Mouse (Mus musculus) thymus, postnatal 4 days (tissue): ENCODE results near the gene Mypop.

Experiments used
- DNase-seq: peaks from one replicate; pipeline ENCODE4 v3.0.0; 2021

The Mypop gene

DNA sequence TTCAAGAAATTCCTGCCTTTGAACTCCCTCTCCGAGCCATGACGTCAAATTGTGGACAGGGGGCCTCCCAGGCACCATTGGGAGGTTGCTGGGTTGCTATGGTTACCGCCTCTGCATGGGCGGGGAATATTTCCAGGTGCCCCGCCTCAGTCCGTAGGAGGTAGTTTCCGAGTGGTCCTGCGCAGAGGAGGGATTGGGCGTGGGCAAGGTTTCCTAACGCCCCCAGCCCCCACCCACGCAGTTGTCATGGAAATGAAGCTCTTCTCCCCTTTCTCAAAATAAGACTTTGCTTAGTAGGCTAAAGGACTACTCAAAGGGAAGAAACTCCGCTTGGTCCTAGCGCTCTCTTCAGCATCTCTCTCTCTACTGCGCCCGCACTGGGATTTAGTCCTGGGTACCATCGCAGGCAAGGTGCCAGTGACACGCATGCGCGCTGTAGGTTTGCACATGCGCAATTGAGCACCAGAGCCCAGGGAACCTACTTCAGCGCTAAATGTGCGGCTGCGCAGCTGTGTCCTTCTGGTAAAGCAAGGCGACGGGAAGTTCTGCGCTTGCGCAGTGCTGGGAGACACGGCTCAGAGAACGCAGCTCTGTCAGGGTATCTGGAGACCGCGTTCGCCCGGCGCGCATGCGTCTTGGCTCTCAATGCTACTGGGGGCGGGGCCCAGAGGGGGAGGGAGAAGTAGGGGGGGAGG lies at the start of gene Mypop:
Gene Mypop, plus strand, starts transcription at position 645 of the 695 bp plus-strand sequence.
- DNase-seq, result peak; percentile 99

- DNase-seq, result no peak
These were observed 48.7 kb upstream of the Mypop start for GRCm38 (mm10) chr7:18942376-18942775.

GRCm38 (mm10) chr7:18942815-18943214 lies 48.2 kb upstream of the Mypop start:
- no peak for DNase-seq

DNA sequence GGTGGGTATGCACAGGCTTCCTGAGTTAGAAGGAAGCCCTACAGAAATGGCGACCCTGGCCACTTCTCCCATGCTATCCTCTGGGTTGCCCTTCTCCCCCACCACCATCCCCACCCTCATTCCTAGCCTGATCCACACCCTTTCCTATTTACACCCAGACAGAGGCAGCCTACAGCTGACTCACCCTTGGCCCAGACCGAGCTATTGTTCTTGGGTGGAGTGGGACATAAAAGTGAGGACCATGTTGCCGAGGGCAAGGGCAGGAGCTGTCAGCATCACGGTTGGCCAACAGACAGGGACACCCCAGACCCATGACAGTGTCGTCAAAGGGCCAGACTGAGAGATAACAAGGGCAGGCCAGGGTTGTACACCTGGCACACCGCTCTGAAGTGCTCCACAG lies 42.9 kb upstream of the Mypop start:
- no peak for DNase-seq

GRCm38 (mm10) chr7:18949781-18950522 lies 41.1 kb upstream of the Mypop start:
- no peak for DNase-seq

DNA sequence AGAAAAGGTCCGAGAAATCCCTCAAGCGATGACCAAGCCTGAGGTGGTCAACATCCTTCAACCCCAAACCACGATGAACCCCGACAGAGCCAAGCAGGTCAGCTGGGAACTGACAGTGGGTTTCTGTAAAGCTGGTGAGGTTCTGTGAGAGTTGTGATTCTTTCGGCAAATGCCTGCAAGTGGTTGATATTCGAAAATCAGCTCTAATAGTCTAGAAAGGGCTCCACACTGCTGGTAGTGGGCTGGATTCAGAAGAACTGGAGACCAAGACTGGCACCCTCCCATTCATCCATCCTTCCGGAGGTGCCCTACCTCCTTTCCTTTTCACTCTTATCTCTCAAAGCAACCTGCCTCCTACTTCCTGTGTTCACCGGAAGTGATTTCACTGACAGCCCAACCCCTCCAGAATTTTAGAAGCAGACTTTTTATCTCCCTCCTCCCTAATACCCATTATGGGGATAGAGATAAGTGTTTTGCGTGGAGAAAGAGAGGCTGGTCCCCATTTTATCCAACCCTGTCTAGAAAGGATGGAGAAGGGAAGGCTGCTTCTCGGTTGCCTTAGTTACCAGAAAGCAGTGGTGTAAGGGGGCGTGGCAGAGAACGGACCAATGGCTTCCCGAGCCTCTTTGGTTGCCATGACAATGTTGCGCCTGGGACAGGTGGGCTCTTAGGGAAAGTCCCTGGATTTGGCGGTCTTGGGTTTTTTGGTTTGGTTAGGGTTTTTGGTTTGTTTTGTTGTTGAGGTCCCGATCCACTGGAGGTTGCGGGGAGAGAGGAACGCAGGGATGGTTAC lies 40.3 kb upstream of the Mypop start:
- DNase-seq, result no peak

- peak; percentile 78 for DNase-seq
These were observed 39.6 kb upstream of the Mypop start for GRCm38 (mm10) chr7:18951397-18951796.

DNA sequence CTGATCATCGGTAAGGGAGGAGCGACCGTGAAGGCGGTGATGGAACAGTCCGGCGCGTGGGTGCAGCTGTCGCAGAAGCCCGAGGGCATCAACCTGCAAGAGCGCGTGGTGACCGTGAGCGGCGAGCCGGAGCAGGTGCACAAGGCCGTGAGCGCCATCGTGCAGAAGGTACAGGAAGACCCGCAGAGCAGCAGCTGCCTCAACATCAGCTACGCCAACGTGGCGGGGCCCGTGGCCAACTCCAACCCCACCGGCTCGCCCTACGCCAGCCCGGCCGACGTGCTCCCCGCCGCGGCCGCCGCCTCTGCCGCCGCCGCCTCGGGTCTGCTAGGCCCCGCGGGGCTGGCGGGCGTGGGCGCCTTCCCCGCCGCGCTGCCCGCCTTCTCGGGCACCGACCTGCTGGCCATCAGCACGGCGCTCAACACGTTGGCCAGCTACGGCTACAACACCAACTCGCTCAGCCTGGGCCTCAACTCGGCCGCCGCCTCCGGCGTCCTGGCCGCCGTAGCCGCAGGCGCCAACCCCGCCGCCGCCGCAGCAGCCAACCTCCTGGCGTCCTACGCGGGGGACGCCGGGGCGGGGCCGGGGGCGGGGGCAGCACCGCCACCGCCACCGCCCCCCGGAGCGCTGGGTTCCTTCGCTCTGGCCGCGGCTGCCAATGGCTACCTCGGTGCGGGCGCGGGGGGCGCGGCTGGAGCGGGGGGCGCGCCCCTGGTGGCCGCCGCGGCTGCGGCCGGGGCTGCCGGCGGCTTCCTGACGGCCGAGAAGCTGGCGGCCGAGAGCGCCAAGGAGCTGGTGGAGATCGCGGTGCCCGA lies 33.3 kb upstream of the Mypop start:
- DNase-seq, result peak; percentile 42

- no peak for DNase-seq
These were observed 32.7 kb upstream of the Mypop start for GRCm38 (mm10) chr7:18958384-18958766.

DNA sequence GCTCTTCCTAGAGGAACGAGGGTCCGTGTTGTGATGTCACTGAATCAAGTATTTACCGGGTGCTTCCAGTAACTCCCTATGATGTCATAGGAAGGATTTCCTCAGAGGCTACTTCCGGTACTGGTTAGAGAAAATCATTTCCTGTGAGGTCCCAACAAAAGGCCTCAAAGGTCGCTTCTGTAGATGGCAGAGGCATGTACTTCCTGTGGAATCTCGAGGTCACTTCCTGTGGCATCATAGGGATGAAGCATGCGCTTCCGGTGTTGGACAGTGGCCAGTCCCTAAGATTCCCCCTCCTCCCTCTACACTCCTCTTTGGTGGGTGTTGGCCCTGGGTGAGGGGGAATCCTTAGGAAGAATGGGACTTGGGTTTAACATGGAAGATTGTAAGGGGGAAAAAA lies 31.6 kb upstream of the Mypop start:
- DNase-seq, result no peak

DNA sequence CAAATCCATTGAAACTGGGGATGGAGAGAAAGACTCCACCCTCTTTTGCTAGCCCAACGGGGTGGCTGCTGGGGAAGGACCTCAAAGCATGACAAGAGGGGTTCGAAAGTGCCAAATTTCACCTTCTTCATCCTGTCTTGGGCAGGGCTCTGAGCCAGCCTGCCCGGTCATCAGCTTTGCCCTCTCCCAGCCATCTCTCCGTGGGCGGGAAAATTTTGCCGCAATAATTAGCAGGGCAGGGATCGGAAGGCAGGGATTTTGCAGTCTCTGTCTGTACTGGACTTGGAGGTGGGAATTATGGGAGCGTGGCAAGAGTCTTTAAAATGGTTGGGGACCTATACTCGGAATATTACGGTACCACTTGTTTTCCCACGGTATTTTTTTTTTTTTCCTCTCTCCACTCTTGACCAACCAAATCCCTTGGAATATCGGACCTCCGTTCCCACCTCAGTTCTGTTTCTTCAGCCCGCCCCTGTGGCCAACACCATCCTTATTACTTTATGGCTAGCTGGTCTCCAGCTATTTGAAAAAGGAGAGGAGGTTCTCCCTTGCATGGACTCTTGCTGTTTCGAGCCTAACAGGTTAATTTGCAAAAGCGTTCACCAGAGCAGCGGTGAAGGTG lies 28.8 kb upstream of the Mypop start:
- DNase-seq, result no peak

DNA sequence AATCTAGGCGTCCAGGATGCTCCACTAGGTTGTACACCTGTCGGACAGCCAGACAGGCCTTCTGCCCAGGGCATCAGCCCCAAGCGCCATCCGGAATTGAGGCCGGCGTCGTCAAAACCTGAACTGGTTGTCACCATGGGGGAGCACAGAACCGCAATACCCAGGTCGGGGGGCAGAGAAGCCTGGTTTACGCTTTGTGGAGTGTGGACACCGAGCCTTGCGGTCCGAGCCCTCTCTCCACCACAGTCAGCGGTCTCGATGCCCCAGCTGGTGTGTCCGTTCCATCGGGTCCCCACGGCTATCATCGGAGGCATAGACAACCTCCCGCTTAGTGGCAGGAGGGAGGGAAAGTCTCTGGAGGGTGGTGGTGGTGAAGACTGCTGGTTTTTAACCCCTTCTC lies 28.2 kb upstream of the Mypop start:
- DNase-seq, result no peak

DNA sequence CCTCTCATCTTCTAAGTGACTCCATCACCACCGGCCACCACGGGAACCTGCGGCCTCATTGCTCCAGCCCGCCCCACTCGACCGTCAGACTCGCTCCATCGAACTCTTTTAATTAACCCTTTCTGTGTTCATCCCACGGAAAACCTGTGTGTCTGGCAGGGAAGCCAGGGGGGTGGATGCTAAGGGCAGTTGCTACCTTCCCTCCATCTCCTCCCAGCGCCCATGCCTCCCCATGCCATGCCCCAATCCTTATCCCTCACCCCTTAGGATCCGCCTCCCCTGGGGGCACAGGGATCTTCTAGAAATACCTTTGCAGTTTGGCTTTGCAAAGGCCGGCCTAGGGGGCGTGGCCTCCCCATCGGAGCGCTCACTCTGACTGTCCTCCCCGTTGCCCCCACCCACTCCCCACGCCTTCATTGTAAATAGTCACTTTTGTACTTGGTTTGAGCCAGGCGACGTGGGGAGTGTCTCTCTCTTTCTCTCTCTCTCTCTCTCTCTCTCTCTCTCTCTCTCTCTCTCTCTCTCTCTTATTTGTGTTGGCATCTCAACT lies 27.7 kb upstream of the Mypop start:
- no peak for DNase-seq

GRCm38 (mm10) chr7:18965312-18965711 lies 25.7 kb upstream of the Mypop start:
- no peak for DNase-seq

DNA sequence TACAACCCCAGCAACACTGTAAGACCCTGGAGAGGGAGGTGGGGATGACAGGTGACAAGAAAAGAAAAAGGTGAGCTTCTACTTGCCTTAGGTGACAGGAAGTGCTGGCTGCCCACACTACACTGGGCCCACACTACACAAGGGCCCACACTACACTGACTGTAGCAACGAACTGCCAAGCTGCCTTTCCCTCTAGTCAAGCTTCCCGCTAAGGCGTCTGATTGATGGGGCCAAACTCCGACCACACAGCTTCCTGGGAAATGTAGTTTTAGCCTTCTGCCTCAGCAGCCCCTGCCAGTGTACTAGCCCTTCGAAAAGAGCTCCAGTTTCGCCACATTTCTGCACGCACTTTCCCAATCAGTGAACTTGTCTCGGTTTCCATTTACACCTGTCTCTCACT lies 23.4 kb upstream of the Mypop start:
- no peak for DNase-seq

DNA sequence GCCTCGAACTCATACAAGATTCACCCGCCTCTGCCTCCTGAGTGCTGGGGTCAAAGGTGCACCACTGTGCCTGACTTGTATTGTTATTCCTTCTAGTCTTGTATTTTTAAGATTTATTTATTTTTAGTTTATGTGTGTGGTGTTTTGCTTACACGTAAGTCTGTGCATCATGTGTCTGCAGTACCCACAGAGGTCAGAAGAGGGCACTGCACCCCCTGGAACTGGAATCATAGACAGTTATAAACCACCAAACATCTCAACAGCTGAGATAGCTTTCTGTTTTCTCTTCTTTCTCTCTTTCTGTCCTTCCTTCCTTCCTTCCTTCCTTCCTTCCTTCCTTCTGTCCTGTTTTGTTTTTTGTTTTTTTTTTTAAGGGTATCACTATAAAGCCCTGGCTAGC lies 20.1 kb upstream of the Mypop start:
- peak; percentile 49 for DNase-seq

- DNase-seq, result no peak
These were observed 12.7 kb upstream of the Mypop start for GRCm38 (mm10) chr7:18978381-18978780.

DNA sequence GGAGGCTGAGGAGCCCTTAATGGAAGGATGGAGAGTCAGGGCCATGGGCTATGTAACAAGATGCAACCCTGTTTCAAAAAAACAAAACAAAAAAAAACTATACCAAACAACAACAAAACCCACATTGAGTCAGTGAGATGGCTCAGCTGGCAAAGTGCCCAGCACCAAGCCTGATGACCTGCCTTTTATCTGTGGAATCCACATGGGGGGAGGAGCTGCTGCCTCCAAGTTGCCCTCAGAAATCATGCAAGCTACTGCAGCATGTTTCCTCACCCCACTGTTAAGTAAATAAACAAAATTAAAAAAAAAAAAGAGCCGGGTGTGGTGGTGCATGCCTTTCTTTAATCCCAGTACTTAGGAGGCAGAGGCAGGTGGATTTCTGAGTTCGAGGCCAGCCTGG lies 4.5 kb upstream of the Mypop start:
- DNase-seq, result no peak

- DNase-seq, result no peak
These were observed 3.9 kb upstream of the Mypop start, which contains the start of gene Nanos2 for GRCm38 (mm10) chr7:18987100-18987499. TSS of gene Nanos2 (plus strand) at chr7:18987400.

DNA sequence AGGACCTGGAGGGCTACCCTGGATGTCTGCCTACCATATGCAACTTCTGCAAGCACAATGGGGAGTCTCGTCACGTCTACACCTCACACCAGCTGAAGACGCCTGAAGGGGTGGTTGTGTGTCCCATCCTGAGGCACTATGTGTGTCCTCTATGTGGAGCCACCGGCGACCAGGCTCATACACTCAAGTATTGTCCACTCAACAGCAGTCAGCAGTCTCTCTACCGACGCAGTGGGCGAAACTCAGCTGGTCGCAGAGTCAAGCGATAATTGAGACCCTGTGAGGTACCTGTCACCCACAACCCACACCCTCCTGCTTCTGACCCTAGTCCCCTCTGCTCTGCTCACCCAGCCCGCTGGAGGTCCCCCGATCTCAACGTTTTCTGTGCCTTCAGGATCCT lies 3.3 kb upstream of the Mypop start:
- DNase-seq, result no peak

- no peak for DNase-seq
These were observed 2.3 kb upstream of the Mypop start for GRCm38 (mm10) chr7:18988780-18989179.

DNA sequence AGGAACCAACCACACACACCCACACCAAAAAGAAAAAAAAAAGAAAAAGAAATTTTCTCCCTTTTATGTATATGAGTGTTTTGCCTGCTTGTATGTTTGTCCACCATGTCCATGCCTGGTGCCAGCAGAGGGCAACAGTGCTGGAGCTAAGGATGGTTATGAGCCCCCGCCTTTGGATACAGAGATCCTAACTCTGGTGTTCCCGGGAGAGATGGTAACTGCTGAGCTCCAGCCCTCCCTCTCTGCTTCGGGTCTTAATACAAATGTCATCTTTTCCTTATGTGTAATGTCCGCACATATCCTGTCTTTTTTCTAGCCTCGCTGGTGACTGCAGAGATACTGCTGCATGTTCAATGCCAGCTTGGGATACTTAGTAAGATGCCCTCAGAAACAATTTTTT lies 1.1 kb upstream of the Mypop start:
- DNase-seq, result no peak
